Mouse (Mus musculus): Measurements from ENCODE around the gene Polg2. TPM values are rescaled to one million over a fixed set of nuclear protein-coding genes. Genes with fewer than 3 reads are reported as not detected.

The Polg2 gene
- polyA plus RNA-seq, 1 experiment from 2014 or later, result 10.1 TPM

Small RNAs within 50 kb of the gene (microRNA-seq; reads per million reads assigned to microRNA genes)
- gene Gm25994, result not detected
- gene Mir3064, result 9.5 reads per million, percentile 33 among the genes with 10 or more reads in this experiment

Other genes with a start within 250 kb of the Polg2 start
- 11.9 and 17.6 TPM in 2 replicates for gene Tex2, start 166.1 kb downstream of the Polg2 start, polyA plus RNA-seq (2014; fragmentation: Nextera tagmentation; extraction: Ambion mirVana)
- gene Pecam1, start 28.9 kb downstream of the Polg2 start, polyA plus RNA-seq (2014; fragmentation: Nextera tagmentation; extraction: Ambion mirVana), result 15.0 and 16.8 TPM in 2 replicates
- 0.61 and 0.78 TPM in 2 replicates for gene Milr1, start 28.3 kb downstream of the Polg2 start, polyA plus RNA-seq (2014; fragmentation: Nextera tagmentation; extraction: Ambion mirVana)
- 504 and 550 TPM in 2 replicates for gene Ddx5, start 9.6 kb upstream of the Polg2 start, polyA plus RNA-seq (2014; fragmentation: Nextera tagmentation; extraction: Ambion mirVana)
- gene Cep95, start 9.7 kb upstream of the Polg2 start, polyA plus RNA-seq (2014; fragmentation: Nextera tagmentation; extraction: Ambion mirVana), result 12.2 and 14.2 TPM in 2 replicates
- gene Smurf2, start 141.2 kb upstream of the Polg2 start, polyA plus RNA-seq (2014; fragmentation: Nextera tagmentation; extraction: Ambion mirVana), result 20.0 and 20.5 TPM in 2 replicates
- gene Kpna2, start 220.0 kb upstream of the Polg2 start, polyA plus RNA-seq (2014; fragmentation: Nextera tagmentation; extraction: Ambion mirVana), result 335 and 390 TPM in 2 replicates
- 4.1 and 4.6 TPM in 2 replicates for gene 1810010H24Rik, start 246.1 kb upstream of the Polg2 start, polyA plus RNA-seq (2014; fragmentation: Nextera tagmentation; extraction: Ambion mirVana)

Measured in forebrain, embryonic 14.5 days (tissue).